Mouse (Mus musculus) adrenal gland, adult 8-10 months (tissue): Measurements from ENCODE around the gene Coa3. TPM values are rescaled to one million over a fixed set of nuclear protein-coding genes. Genes with fewer than 3 reads are reported as not detected.
"Not testable (repeated sequence)": the region's sequence is repeated elsewhere in the genome, so short reads cannot be mapped to it uniquely, and the experiment has no call there.

ENCODE experiments used
- DNase-seq: peaks from one replicate; pipeline ENCODE4 v3.0.0; 2022
- total RNA-seq, 4 experiments: library from RNA; stranded (reverse); gene quantifications; 2 replicates each; pipeline ENCODE4 v1.2.4; 2022

Coa3 gene
- total RNA-seq, result 10 to 100 TPM; 67.9 to 76.1 (median 74.4) TPM

GRCm38 (mm10) chr11:101278223-101279192 lies at the start of gene Coa3, which contains the start of gene Cntd1:
Gene Coa3 (minus strand): TSS chr11:101279114.
Gene Cntd1 (plus strand): TSS chr11:101279012.
- peak; percentile 77 for DNase-seq

- no peak for DNase-seq
Measured at GRCm38 (mm10) chr11:101327311-101327710, 48.4 kb upstream of the Coa3 start.

- no peak for DNase-seq
Measured at GRCm38 (mm10) chr11:101326147-101326546, 47.2 kb upstream of the Coa3 start.

GRCm38 (mm10) chr11:101325201-101325600 lies 46.3 kb upstream of the Coa3 start:
- not testable (repeated sequence) for DNase-seq

- no peak for DNase-seq
Measured at GRCm38 (mm10) chr11:101324763-101325162, 45.8 kb upstream of the Coa3 start, which contains the start of gene Aoc2. Gene Aoc2 (plus strand): TSS chr11:101325063.

- DNase-seq, result peak; percentile 46
Measured at GRCm38 (mm10) chr11:101323609-101324008, 44.7 kb upstream of the Coa3 start.

GRCm38 (mm10) chr11:101316501-101316917 lies 37.6 kb upstream of the Coa3 start:
- DNase-seq, result no peak

DNA sequence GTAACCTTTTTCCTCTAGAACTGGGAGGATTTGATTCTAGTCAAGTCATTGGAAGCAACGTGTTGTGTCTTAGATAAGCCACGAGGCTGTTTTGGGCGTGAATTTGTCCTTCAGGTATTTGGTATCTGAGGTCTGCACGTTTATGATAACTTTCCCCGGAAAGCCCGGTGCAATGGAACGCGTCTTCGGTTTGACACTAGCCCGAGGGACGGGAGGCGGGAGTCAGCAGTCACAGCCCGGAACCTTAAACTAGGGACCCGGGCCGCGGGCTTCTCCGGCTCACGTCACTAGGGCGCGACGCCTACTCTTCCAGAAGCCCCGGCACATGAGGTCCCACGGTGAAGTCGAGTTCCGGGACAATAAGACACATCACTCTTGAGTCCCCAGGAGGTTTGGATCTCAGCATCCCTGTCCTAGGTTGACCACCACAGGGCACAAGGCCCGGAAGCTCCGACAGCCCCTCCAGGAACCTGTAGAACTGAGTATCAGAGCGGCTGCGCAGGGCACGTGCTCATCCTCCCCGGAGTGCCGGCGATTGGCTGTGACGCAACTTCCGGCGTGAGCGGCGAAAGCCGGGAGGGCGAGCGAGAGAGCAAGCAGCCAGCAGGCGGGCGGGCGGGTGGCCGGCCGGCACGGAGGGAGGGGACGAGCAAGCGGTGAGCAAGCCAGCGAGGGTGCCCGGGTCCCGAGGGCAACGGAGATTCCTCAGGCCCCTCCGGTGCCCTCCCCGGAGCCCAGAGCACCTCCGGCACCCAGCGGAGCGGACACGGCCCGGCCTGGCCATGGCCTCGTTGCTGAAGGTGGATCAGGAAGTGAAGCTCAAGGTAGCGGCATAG lies 37.0 kb upstream of the Coa3 start, which contains the start of gene Psme3:
Gene Psme3 (plus strand): TSS at position 549 of the 836 bp plus-strand sequence.
- peak; percentile 89 for DNase-seq

DNA sequence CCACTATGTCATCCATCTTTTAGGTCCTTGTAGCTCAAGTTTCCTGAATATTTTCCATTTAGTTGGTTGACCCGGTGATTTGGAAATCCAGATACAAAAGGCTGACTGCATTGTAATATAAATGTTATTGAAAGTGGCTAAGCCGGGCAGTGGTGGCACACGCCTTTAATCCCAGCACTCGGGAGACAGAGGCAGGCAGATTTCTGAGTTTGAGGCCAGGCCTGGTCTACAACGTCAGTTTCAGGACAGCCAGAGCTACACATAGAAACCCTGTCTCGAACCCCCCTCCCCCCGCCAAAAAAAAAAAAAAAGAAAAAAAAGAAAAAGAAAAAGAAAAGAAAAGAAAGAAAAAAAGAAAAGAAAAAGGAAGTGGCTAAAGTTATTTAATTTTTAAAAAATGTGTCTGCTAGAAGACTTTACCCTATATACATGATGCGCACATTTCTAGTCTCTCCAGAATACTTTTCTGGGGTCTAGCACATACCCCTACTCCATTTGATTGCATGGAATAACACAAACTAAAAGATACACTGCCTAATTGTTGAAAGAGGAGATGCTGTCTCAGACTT lies 36.3 kb upstream of the Coa3 start:
- DNase-seq, result no peak

DNA sequence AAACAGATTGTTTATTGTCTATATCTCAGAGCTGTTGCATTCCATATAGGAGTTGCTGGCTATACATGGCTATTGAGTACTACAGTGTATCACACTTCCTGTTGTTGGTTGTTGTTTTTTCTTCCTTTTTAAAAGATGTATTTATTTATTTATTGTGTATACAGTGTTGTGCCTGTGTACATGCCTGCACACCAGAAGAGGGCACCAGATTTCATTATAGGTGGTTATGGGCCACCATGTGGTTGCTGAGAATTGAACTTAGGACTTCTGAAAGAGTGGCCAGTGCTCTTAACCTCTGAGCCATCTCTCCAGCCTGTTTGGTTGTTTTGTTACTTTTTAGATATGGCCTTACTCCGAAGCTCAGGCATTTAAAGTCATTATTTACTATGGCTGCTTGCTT lies 35.7 kb upstream of the Coa3 start:
- DNase-seq, result no peak

DNA sequence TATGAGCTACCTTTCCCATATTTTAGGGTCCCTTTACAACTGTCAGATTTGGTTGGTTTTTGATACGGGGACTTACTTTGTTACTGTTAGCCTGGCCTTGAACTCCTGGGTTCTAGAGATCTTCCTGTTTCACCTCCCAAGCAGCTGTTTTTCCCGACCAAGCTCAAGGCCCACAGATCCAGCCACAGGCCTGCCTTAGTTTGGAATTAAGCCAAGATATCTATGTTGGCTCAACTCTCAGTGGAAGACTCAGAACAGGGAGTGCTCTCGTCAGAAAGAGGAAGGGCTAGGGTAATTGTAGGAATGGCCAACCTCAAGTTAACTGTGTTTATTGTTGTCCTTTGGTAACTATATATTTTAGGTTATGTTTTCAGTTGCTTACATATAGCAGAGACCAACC lies 33.2 kb upstream of the Coa3 start:
- DNase-seq, result no peak

DNA sequence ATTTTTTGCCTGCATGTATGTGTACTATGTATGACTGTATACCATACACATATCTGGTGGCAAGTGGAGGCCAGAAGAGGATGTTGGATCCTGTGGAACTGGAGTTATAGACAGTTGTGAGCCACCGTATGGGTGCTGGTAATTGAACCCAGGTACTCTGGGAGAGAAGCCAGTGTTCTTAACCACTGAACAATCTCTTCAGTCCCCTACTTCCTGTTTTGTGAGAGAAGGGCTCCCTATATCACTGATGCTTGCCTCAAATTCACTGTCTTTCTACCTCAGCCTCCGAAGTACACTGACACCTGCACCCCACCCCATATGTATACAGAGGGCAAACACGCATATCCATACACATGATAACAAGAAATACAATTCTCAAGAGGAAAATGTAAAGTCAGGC lies 32.2 kb upstream of the Coa3 start:
- DNase-seq, result no peak

GRCm38 (mm10) chr11:101307744-101308143 lies 28.8 kb upstream of the Coa3 start:
- no peak for DNase-seq

GRCm38 (mm10) chr11:101302004-101302798 lies 23.3 kb upstream of the Coa3 start, which contains the start of gene Becn1:
Gene Becn1 (minus strand): TSS chr11:101302286.
- peak; percentile 92 for DNase-seq

- DNase-seq, result no peak
Measured at GRCm38 (mm10) chr11:101301299-101302003, 22.5 kb upstream of the Coa3 start.

DNA sequence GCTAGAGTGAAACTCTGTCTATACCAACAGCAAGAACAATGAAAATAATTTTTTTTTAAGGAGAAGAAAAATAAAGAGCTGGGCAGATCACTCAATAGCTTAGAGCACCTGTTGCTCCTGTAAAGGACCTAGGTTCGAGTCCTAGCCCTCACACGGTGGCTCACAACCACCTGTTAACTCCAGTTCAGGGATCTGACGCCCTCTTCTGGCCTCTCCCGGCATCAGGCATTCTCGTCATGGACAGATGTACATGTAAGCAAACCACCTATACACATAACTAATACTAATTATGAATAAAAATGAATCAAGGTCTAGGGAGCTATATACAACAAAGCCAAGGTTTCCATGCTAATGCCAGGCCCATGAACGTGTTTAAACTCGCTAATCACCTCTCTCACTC lies 22.0 kb upstream of the Coa3 start:
- no peak for DNase-seq

- no peak for DNase-seq
Measured at GRCm38 (mm10) chr11:101295191-101295590, 16.3 kb upstream of the Coa3 start.

- no peak for DNase-seq
Measured at GRCm38 (mm10) chr11:101291231-101291630, 12.3 kb upstream of the Coa3 start.

DNA sequence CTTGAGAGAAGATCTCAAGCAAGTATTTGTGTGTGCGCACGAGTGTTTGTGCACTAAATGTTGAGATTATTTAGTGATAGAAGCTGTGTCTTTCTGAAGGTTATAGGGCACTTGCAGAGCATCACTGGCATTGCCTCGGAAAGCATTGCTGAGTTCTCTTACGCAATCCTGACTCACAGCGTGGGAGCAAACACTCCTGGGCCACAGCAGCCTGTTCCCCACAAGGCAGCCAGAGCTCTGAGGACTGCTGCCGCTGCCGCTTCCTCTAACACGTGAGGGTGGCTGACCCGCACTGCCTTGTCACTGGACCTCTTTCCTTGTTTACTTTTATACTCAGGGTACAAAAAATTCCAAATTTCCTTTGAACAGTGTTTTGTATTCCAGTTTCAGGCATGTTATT lies 8.4 kb upstream of the Coa3 start:
- peak; percentile 60 for DNase-seq

DNA sequence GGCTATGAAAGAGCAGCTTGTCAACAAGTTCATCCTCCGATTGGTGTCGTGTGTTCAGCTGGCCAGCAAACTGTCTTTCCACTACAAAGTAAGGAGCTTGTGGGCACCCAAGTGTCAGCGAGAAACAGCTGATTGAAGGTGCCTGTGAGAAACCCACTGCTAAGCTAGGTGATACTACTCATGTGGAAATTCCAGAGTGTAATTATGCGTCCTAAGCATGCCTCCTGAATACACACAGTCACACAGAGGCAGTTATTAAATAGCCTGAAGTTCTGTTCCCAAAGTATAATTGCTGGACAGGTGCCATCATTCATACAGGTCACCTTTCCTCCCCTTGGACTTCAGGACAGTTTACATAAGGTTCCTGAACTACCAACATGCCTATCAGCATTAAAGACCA lies 4.9 kb upstream of the Coa3 start:
- no peak for DNase-seq

DNA sequence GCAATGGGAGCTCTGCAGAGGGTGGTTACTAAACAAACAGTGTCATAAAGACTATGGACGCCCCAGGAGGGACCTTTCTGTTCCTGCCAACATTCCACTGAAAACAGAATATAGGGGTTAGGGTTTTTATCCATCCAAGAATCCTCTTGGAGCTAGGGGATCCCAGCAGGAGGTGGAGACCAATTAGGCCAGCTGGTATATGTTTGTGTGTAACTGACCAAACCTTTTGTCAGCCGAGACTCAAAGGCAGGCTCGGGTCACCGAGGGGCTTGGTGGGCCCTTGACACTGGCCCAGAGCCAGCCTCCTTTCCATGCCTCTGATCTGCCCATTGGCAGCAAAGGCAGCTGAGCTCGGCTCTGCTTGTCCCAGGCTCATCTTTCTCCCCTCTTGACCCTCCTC lies 4.0 kb upstream of the Coa3 start:
- no peak for DNase-seq
